Mouse (Mus musculus) megakaryocyte, embryonic 14.5 days (primary cell): ENCODE results near the gene Tmcc3. TPM values are rescaled to one million over a fixed set of nuclear protein-coding genes. Genes with fewer than 3 reads are reported as not detected.
A peak's percentile ranks its signal among the peaks of the same experiment; 100 is the strongest.

Source experiments
- H3K27me3 ChIP-seq: replicated peaks from 2 replicates; pipeline ENCODE3; 2012; ENCODE audit warnings: inconsistent platforms
- H3K36me3 ChIP-seq: replicated peaks from 2 replicates; pipeline ENCODE3; 2012; ENCODE audit warnings: low read length, inconsistent platforms, mixed read lengths
- H3K4me1 ChIP-seq: 2 replicates; pipeline ENCODE4 v1.6.1; 2012; ENCODE audit warnings: inconsistent platforms
- H3K4me3 ChIP-seq: replicated peaks from 2 replicates; pipeline ENCODE3; 2012; ENCODE audit warnings: moderate library complexity, mild to moderate bottlenecking, inconsistent platforms
- H3K9me3 ChIP-seq: 2 replicates; pipeline ENCODE4 v1.6.1; 2012; ENCODE audit warnings: inconsistent platforms
- FLI1 ChIP-seq: IDR thresholded peaks from 2 replicates; pipeline ENCODE4 v1.6.1; 2012; ENCODE audit warnings: low read length, inconsistent platforms, mixed read lengths
- GATA1 ChIP-seq: IDR thresholded peaks from 3 replicates; pipeline ENCODE4 v1.6.1; 2012; ENCODE audit warnings: mixed read lengths, low read length, inconsistent platforms, borderline replicate concordance
- polyA plus RNA-seq: library from polyadenylated mRNA; stranded (reverse); fragments of >175 nt; gene quantifications from 2 replicates; pipeline ENCODE4 v1.2.3, GENCODE M21; 2012; ENCODE audit warnings: low replicate concordance; ENCODE audit not compliant: insufficient read depth

The Tmcc3 gene
- polyA plus RNA-seq, 1 experiment = 0.84 TPM

- H3K9me3 ChIP-seq = peaks cover 6% of the 10 kb centered on the region
- H3K4me1 ChIP-seq = peaks cover 54% of the 10 kb centered on the region
- no peak overlapping the region for H3K4me3 ChIP-seq
- H3K27me3 ChIP-seq = peaks cover 25% of the 10 kb centered on the region
- TF ChIP-seq GATA1 = no peak
- TF ChIP-seq FLI1 = no peak
- H3K36me3 ChIP-seq = no peaks in the 10 kb centered on the region
Observed at GRCm38 (mm10) chr10:94568867-94569266, 257.1 kb downstream of the Tmcc3 start.

- H3K4me1 ChIP-seq = peaks cover 52% of the 10 kb centered on the region
- no peak overlapping the region for H3K4me3 ChIP-seq
- peaks cover 6% of the 10 kb centered on the region for H3K9me3 ChIP-seq
- peaks cover 25% of the 10 kb centered on the region for H3K27me3 ChIP-seq
- TF ChIP-seq GATA1 (no peak), FLI1 (no peak)
- no peaks in the 10 kb centered on the region for H3K36me3 ChIP-seq
Observed at GRCm38 (mm10) chr10:94569731-94570130, 258.0 kb downstream of the Tmcc3 start.

GRCm38 (mm10) chr10:94571927-94572620 is 260.3 kb downstream of the Tmcc3 start:
- TF ChIP-seq GATA1 = no peak
- no peak for TF ChIP-seq FLI1
- peaks cover 45% of the 10 kb centered on the region for H3K4me1 ChIP-seq
- H3K27me3 ChIP-seq = peaks cover 37% of the 10 kb centered on the region
- peaks cover 6% of the 10 kb centered on the region for H3K9me3 ChIP-seq
- H3K4me3 ChIP-seq = no peak overlapping the region
- no peaks in the 10 kb centered on the region for H3K36me3 ChIP-seq

- no peaks in the 10 kb centered on the region for H3K36me3 ChIP-seq
- no peak for TF ChIP-seq FLI1
- TF ChIP-seq GATA1 = no peak
Observed at GRCm38 (mm10) chr10:94572772-94573171, 261.0 kb downstream of the Tmcc3 start.

GRCm38 (mm10) chr10:94574451-94575333 is 262.9 kb downstream of the Tmcc3 start:
- Histone ChIP-seq H3K9me3 (no peaks in the 10 kb centered on the region), H3K4me1 (peaks cover 46% of the 10 kb centered on the region), H3K36me3 (no peaks in the 10 kb centered on the region), H3K4me3 (no peak overlapping the region), H3K27me3 (peaks cover 40% of the 10 kb centered on the region)
- TF ChIP-seq GATA1 (no peak), FLI1 (no peak)

More at GRCm38 (mm10) chr10:94572772-94573171, 261.0 kb downstream of the Tmcc3 start:
- H3K9me3 ChIP-seq = peaks cover 6% of the 10 kb centered on the region
- peaks cover 41% of the 10 kb centered on the region for H3K27me3 ChIP-seq
- H3K4me1 ChIP-seq = peaks cover 47% of the 10 kb centered on the region
- no peak overlapping the region for H3K4me3 ChIP-seq

GRCm38 (mm10) chr10:94575958-94576357 is 264.2 kb downstream of the Tmcc3 start:
- Histone ChIP-seq H3K4me1 (peaks cover 38% of the 10 kb centered on the region), H3K36me3 (no peaks in the 10 kb centered on the region), H3K27me3 (peaks cover 39% of the 10 kb centered on the region), H3K4me3 (peak overlapping the region; percentile 34), H3K9me3 (peaks cover 4% of the 10 kb centered on the region; the same call in 1 of the 2 replicates)
- TF ChIP-seq GATA1 = no peak
- TF ChIP-seq FLI1 = no peak

- TF ChIP-seq FLI1 (no peak), GATA1 (no peak)
- Histone ChIP-seq H3K4me3 (no peak overlapping the region), H3K9me3 (peaks cover 17% of the 10 kb centered on the region), H3K27me3 (peaks cover 43% of the 10 kb centered on the region), H3K4me1 (peaks cover 17% of the 10 kb centered on the region), H3K36me3 (no peaks in the 10 kb centered on the region)
Observed at GRCm38 (mm10) chr10:94578870-94579269, 267.1 kb downstream of the Tmcc3 start.

GRCm38 (mm10) chr10:94581384-94581783 is 269.6 kb downstream of the Tmcc3 start:
- TF ChIP-seq FLI1 = no peak
- no peak for TF ChIP-seq GATA1
- H3K9me3 ChIP-seq = peaks cover 21% of the 10 kb centered on the region
- H3K36me3 ChIP-seq = no peaks in the 10 kb centered on the region
- peaks cover 55% of the 10 kb centered on the region for H3K27me3 ChIP-seq
- peaks cover 19% of the 10 kb centered on the region for H3K4me1 ChIP-seq
- no peak overlapping the region for H3K4me3 ChIP-seq

- Histone ChIP-seq H3K4me1 (peaks cover 9% of the 10 kb centered on the region), H3K27me3 (peaks cover 51% of the 10 kb centered on the region), H3K4me3 (no peak overlapping the region), H3K36me3 (no peaks in the 10 kb centered on the region), H3K9me3 (peaks cover 24% of the 10 kb centered on the region)
- TF ChIP-seq FLI1 (no peak), GATA1 (no peak)
Observed at GRCm38 (mm10) chr10:94583714-94584113, 272.0 kb downstream of the Tmcc3 start.
